Mouse (Mus musculus) embryonic facial prominence, embryonic 15.5 days (tissue): ENCODE results near the gene Hlx. TPM values are rescaled to one million over a fixed set of nuclear protein-coding genes. Genes with fewer than 3 reads are reported as not detected.

Experiments used
- ATAC-seq: fragments of 200-750 bp; cut with Nextera tagmentation; 2 replicates; pipeline ENCODE4 v1.8.0; 2017; ENCODE audit warnings: low read depth, moderate TSS enrichment; ENCODE audit not compliant: insufficient number of reproducible peaks, low FRiP score, low TSS enrichment
- H3K27ac ChIP-seq: fragments of 300-500 bp; sonication (generic); replicated peaks from 2 replicates; pipeline ENCODE4 v1.5.1; 2015; ENCODE audit warnings: mild to moderate bottlenecking, inconsistent platforms
- H3K27me3 ChIP-seq: fragments of 300-500 bp; sonication (generic); 2 replicates; pipeline ENCODE4 v1.6.1; 2015; ENCODE audit warnings: inconsistent platforms
- H3K36me3 ChIP-seq: fragments of 300-500 bp; sonication (generic); 2 replicates; pipeline ENCODE4 v1.6.1; 2015; ENCODE audit warnings: mild to moderate bottlenecking, inconsistent platforms
- H3K4me1 ChIP-seq: fragments of 300-500 bp; sonication (generic); 2 replicates; pipeline ENCODE4 v1.6.1; 2015; ENCODE audit warnings: inconsistent platforms
- H3K4me2 ChIP-seq: fragments of 300-500 bp; sonication (generic); replicated peaks from 2 replicates; pipeline ENCODE4 v1.6.1; 2015; ENCODE audit warnings: mild to moderate bottlenecking, inconsistent platforms
- H3K4me3 ChIP-seq: fragments of 300-500 bp; sonication (generic); replicated peaks from 2 replicates; pipeline ENCODE4 v1.5.1; 2015; ENCODE audit warnings: mild to moderate bottlenecking, inconsistent platforms
- H3K9ac ChIP-seq: fragments of 300-500 bp; sonication (generic); 2 replicates; pipeline ENCODE4 v1.6.1; 2015; ENCODE audit warnings: inconsistent platforms
- H3K9me3 ChIP-seq: fragments of 300-500 bp; sonication (generic); replicated peaks from 2 replicates; pipeline ENCODE4 v1.6.1; 2016; ENCODE audit warnings: inconsistent platforms
- WGBS: fragments of 180-500 bp; shearing (Covaris S2); methylation state at CpG from one replicate; pipeline ENCODE4 v1.1.7; 2015; 5-methylcytosine and 5-hydroxymethylcytosine counted together
- polyA plus RNA-seq: library from polyadenylated mRNA; unstranded; fragments of >200 nt; fragmentation: Nextera tagmentation; extraction: Ambion mirVana; gene quantifications from 2 replicates; pipeline ENCODE4 v1.2.1, GENCODE M21; 2015

Hlx gene
- polyA plus RNA-seq, 1 experiment from 2014 or later: 18.6 TPM

DNA sequence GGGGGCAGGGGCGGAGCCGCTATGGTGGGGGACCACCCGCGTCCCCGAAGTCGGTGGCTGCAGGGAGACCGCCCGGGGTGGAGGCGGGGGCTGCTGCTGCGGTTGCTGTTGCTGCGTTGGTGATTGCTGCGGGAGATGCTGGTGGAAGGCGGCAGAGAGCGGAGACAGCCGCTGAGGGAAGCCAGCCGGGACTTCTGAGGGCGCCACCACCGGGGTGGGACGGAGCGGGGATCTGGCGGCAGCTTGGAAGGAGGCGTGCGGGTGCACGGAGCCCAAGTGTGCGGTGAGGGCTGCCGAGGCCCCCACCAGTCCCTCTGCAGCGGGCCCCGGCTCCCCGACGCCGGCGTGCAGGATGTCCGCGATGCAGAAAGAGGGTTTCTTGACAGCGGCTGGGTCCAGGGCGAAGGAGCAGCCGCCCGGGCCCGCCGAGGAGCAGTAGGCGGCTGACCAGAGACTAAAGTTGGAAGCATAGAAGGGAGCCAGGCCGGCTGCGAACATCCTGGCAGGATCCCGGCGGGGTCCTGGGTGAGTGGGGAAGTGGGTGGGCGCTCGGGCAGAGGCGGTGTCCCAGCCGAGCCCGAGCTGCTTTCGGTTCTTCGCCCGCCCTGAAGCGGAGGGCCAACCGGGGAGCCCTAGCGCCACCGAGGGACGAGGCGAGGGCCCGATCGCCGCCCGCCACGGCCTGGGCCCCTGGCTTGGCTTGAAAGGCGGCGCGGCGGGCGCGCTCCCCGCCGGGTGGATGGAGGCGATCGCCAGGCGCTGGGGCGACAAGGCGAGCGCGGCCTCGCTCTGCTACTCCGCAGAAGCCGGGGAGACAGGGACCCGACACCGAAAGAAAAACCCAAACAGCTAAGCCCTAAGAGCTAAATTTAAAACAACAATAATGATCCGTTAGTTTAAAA lies 524 bp downstream of the Hlx start:
- ATAC-seq: peak; percentile 24; the same call in 1 of the 2 replicates
- peak overlapping the region; percentile 57 for H3K4me3 ChIP-seq
- H3K9ac ChIP-seq: peak overlapping the region; percentile 57
- WGBS: under 1% methylated on average over 80 of the region's 85 CpGs
- no peaks in the 10 kb centered on the region for H3K9me3 ChIP-seq
- H3K4me1 ChIP-seq: peaks cover 46% of the 10 kb centered on the region
- H3K27ac ChIP-seq: peak overlapping the region; percentile 85
- peak overlapping the region; percentile 78 for H3K4me2 ChIP-seq
- no peaks in the 10 kb centered on the region for H3K36me3 ChIP-seq
- H3K27me3 ChIP-seq: peaks cover 86% of the 10 kb centered on the region

DNA sequence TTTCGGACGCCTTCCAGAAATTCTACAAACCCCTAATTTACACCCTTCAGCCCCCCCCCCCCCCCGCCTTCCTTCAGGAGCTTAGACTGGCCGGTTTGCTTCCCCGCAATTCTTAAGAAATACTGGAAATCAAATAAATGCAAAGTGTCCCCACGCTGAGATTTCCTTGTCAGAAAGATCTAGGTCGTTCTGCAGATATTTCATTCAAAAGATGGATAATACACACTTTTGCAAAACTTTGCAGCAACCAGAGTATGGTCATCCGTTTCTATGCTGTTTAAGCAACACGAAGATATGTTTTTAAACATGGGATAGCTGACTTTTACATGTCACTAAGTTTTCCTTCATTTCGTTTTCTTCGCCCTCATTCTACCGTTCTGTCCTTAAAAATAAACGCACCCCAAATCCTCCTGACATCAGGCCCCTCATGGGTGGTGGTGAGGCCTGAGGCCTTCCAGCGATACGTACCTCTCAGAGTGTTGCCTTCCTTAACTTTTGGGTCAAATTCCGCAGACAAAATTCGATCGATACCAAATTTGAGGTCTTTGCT lies 1.3 kb downstream of the Hlx start:
- H3K4me3 ChIP-seq: peak overlapping the region; percentile 57
- 7% methylated on average over 18 of the region's 18 CpGs for WGBS
- ATAC-seq: no peak
- H3K9ac ChIP-seq: peak overlapping the region; percentile 57; the same call in 1 of the 2 replicates
- H3K27ac ChIP-seq: peak overlapping the region; percentile 85
- peaks cover 86% of the 10 kb centered on the region for H3K27me3 ChIP-seq
- peak overlapping the region; percentile 78 for H3K4me2 ChIP-seq
- H3K36me3 ChIP-seq: no peaks in the 10 kb centered on the region
- peaks cover 46% of the 10 kb centered on the region for H3K4me1 ChIP-seq
- H3K9me3 ChIP-seq: no peaks in the 10 kb centered on the region

DNA sequence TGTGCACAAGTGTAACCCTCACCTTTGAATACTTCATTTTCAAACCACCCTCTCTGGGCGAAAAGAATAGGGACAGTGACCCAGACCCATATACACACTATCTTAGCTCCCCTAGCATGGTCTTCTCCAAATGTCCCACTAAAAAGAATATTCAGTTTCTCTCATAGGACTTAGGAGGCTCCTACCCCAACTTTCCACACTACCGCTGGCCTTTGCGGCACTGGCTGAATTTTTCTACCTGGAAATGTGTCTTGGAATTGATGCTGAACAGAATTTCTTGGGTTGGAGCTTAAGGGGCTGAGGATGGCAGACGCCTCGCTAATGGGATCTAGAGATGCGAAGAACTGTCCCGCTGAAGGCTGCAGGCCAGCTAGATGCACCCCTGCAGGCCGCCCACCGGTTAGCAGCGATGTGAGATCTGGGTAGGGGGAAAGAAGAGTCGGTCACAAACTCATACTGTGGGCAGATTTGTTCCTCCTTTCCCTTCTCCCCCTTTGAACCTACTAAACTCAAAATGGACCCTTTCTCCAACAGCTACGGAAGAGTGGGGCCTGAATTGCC lies 1.9 kb downstream of the Hlx start:
- no peak for ATAC-seq
- H3K27ac ChIP-seq: no peak overlapping the region
- H3K4me3 ChIP-seq: peak overlapping the region; percentile 57
- H3K4me2 ChIP-seq: peak overlapping the region; percentile 78; the same call in 1 of the 2 replicates
- 14% methylated on average over 12 of the region's 12 CpGs for WGBS
- no peaks in the 10 kb centered on the region for H3K36me3 ChIP-seq
- no peaks in the 10 kb centered on the region for H3K9me3 ChIP-seq
- H3K9ac ChIP-seq: no peak overlapping the region
- peaks cover 88% of the 10 kb centered on the region for H3K27me3 ChIP-seq
- peaks cover 46% of the 10 kb centered on the region for H3K4me1 ChIP-seq

DNA sequence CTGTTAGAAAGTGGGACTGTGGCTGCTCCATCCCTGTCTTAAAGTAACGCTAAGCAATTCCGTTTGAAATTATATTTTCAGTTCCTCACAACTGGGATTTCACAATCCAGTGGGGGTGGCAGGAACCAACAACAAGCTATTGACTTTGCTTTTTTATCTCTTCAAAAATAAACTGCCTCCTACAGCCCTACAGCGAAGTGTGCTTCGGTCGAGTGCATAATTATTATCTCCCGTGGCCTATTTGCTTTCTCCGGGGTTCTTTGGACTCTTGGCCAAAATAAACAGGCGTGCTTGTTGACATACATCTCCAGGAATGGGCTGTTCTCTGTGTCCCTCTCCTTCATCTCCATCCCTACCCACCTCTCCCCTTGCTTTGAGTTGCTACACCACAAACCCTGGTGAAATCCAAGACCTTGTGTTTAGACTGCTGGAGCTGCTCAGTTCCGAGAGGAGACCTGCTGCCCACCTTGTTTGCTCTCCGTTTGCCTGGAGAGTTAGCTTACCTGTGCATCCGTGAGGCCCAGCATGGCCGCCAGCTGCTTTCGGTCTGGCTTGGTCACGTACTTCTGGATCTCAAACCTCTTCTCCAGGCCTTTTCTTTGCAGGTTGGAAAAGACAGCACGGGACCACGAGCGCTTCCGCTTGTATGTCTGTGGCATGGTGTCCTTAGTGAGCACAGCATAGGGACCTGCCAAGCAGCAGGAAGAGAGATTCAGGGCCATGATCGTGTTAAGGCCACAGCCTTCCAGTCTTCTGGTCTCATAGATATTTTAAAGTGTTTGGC lies 2.9 kb downstream of the Hlx start:
- peaks cover 90% of the 10 kb centered on the region for H3K27me3 ChIP-seq
- 20% methylated on average over 19 of the region's 19 CpGs for WGBS
- H3K4me3 ChIP-seq: peak overlapping the region; percentile 57
- H3K4me2 ChIP-seq: peak overlapping the region; percentile 78
- H3K27ac ChIP-seq: no peak overlapping the region
- ATAC-seq: no peak
- H3K36me3 ChIP-seq: no peaks in the 10 kb centered on the region
- peaks cover 46% of the 10 kb centered on the region for H3K4me1 ChIP-seq
- H3K9me3 ChIP-seq: no peaks in the 10 kb centered on the region
- H3K9ac ChIP-seq: no peak overlapping the region

DNA sequence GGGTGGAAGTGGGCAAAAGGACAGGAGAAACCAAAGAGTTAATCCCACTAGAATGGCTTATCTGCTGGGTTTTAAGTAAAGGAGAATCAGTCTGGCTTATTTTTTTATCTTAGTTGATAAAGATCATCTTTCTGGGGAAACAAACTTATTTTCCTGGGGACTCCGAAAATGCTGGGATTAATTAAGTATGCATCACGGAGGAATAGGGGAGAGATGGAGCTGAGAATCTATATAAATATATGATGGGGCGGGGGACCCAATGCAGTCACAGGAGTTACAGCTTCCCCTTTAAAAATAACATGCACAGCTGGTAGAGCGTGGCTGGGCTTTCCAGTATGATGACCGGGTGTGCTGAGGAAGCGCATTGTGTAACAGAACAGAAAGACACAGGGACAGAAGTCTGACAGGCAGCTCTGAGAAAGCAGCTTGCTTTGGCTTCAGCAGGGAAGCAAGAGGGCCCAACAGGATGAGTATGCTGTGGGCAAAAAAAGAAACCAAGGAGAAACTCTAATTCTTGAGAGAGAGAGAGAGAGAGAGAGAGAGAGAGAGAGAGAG lies 3.8 kb downstream of the Hlx start:
- H3K27ac ChIP-seq: no peak overlapping the region
- peak overlapping the region; percentile 78; the same call in 1 of the 2 replicates for H3K4me2 ChIP-seq
- H3K4me1 ChIP-seq: peaks cover 39% of the 10 kb centered on the region
- no peak for ATAC-seq
- 13% methylated on average over 6 of the region's 6 CpGs for WGBS
- H3K4me3 ChIP-seq: peak overlapping the region; percentile 40
- peaks cover 89% of the 10 kb centered on the region for H3K27me3 ChIP-seq
- H3K9ac ChIP-seq: no peak overlapping the region
- no peaks in the 10 kb centered on the region for H3K9me3 ChIP-seq
- H3K36me3 ChIP-seq: no peaks in the 10 kb centered on the region

DNA sequence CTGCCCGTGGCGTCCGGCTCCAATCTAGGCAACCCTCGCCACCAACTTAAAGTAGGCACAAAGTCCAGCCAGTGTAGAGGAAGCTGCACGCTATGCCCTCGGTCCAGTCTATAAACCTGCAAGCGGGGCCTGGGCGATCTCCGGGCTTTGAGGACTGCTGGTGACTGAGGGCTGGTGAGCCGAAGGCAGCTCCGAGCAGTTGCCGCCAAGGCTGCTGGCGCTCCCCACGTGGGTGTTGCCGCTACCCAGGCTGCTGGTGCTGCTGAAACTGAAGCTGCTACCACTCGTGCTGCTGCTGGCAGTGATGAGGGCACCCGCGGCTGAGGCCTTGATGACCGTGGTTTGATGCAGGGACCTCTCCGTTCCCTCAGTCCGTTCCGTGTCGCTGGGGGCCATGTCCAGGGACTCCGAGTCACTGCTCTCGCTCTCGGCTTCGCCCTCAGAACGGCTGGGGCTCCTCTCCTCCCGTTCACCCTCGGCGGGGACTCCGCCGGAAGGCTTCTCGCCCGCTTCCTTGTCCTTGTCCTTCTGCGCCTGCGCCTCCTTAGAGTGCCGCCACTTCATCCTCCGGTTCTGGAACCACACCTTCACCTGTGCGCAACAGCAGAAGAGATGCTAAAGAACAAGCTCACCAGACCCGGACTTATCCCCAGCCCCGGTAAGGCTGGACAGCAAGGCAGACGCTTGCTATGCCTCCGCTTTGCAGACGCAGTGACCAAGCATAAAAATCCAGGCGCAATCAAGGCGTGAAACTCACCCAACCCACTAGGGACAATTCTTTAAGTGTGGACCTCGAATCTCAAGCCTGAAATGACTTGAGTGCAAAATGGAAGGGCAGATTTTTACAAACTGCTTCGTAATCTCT lies 4.8 kb downstream of the Hlx start:
- WGBS: 6% methylated on average over 49 of the region's 49 CpGs
- peaks cover 31% of the 10 kb centered on the region for H3K4me1 ChIP-seq
- H3K4me2 ChIP-seq: peak overlapping the region; percentile 56
- no peaks in the 10 kb centered on the region for H3K36me3 ChIP-seq
- no peak overlapping the region for H3K27ac ChIP-seq
- H3K27me3 ChIP-seq: peaks cover 89% of the 10 kb centered on the region
- H3K9me3 ChIP-seq: no peaks in the 10 kb centered on the region
- no peak for ATAC-seq
- peak overlapping the region; percentile 40 for H3K4me3 ChIP-seq
- 0 out of 2 replicates have a peak overlapping the region, but pooled peaks have one; percentile 0 for H3K9ac ChIP-seq

DNA sequence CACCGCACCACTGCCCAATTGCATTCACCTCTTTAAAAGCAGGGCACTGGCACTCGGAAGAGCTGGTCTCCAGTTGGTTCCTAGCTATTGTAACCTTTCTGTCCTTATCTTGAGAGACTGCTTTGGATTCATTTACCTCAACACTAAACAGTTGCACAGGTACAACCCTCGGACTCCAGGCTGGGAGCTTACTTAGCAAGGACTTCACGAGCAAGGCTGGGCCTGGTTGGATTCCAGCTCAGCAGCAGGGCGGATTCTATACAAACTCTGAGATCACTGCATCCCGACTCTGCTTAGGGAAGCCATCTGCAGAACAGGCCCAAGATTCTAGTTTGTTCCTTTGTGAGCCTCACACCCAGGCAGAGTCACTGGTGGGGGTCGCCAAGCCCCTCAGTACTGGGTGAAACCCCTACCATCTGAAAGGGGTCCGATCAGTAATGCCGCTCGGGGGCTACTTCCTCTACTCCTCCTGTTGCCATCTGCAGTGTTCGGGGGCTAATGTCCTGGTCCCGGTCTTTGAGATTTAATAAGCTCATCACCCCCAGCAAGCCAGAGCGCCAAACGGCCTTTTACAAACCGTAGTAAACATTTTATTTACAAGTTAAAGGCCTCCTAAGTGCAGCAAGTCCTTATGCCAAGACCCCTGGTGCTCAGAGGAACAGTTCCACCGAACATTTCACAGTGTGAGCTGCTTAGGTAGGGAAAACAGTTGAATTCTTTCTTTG lies 5.7 kb downstream of the Hlx start:
- H3K36me3 ChIP-seq: no peaks in the 10 kb centered on the region
- H3K27ac ChIP-seq: no peak overlapping the region
- no peak for ATAC-seq
- no peaks in the 10 kb centered on the region for H3K9me3 ChIP-seq
- H3K9ac ChIP-seq: no peak overlapping the region
- H3K4me2 ChIP-seq: peak overlapping the region; percentile 56
- peaks cover 93% of the 10 kb centered on the region for H3K27me3 ChIP-seq
- H3K4me1 ChIP-seq: peaks cover 25% of the 10 kb centered on the region
- no peak overlapping the region for H3K4me3 ChIP-seq
- WGBS: 23% methylated on average over 16 of the region's 16 CpGs

DNA sequence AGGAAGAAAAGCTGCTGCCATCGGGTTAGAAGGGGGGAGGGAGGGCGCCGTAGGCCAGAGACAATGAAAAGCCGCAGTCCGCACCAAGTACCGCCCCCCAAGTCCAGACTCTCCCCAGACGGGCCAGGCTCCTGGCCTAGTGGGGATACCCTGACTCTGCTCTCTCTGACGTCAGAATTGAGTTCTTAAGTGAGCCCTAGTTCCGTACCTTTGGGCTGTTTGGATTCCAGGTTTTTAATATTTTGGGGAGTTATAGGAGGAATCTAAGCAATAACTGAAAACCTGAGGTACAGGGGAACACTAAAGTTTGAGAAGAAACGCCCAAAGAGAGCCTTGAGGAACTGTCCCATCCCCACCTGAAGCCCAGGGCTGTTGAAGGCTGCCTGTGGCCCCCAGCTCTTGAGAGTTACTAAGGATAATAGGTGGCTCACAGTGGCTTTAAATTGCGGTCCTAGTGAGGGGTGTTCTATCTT lies 7.1 kb downstream of the Hlx start:
- Histone ChIP-seq H3K9ac (no peak overlapping the region), H3K27me3 (peaks cover 95% of the 10 kb centered on the region), H3K4me1 (peaks cover 20% of the 10 kb centered on the region), H3K27ac (no peak overlapping the region), H3K4me3 (no peak overlapping the region), H3K9me3 (no peaks in the 10 kb centered on the region), H3K4me2 (0 out of 2 replicates have a peak overlapping the region, but pooled peaks have one; percentile 1), H3K36me3 (no peaks in the 10 kb centered on the region)
- WGBS: 18% methylated on average over 11 of the region's 11 CpGs
- no peak for ATAC-seq

DNA sequence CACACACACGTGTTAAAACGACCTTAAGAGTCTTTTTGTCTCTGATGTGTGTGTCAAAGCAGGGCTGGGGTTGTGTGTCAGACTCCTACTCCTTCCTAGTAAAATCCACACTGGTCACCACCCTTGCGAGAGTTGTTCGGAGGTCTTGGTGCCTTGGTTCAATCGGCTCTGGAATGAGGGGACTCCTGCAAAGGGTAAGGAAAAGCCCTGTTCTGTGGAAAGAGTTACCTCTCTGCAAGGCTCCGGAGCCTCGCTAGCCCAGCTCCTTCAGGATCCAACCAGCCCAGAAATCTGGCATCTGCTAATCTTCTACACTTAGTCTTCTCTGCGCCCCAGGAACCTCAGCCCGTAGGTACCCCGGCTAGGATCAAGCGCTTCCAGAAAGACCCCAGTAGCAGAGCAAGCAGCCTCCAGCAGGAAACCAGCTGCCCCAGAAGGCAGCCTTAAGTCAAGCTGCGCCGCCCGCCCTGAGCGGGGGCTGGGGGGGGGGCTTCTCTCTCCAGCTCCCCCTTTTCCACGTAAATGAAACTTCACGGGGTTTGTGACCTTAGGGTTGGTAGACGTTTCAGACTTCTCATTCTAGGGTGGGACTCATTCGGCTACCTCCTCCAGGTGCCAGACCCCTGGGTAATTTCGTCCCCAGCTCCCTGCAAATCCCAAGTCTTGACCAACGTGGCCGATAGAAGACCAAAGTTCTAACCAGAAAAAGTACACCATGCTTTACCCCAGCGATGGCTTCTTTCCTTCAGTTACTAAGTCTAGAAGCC lies 7.7 kb downstream of the Hlx start:
- Histone ChIP-seq H3K27ac (no peak overlapping the region), H3K4me1 (peaks cover 20% of the 10 kb centered on the region), H3K4me2 (0 out of 2 replicates have a peak overlapping the region, but pooled peaks have one; percentile 1), H3K9me3 (no peaks in the 10 kb centered on the region), H3K27me3 (peaks cover 97% of the 10 kb centered on the region), H3K9ac (no peak overlapping the region), H3K36me3 (no peaks in the 10 kb centered on the region), H3K4me3 (no peak overlapping the region)
- WGBS: 6% methylated on average over 23 of the region's 23 CpGs
- ATAC-seq: no peak
